10 mouse cellular contexts compared by ENCODE assay signal in the genomic region with DNA sequence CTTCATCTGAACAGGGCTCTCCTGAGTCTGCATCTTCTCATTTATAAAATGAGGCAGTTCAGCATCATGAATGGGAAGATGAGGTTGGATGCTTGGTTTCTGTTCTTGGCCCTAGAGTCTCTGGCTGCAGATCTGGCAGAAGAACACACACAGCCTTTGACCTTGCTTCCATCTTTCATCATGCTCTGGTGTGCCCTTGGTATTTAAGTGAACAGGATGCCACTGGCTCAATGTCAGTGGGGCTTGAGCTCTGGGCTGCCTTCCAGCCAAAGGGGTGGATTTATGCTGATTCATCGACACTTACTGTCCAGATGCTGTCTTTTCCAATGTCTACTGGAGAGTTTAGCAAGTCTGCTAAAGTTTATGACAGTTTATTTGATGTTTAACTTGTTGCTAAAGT.
DNase-seq lines count a peak whose midpoint lies in the region; ATAC-seq and TF ChIP-seq lines count a peak whose summit lies in the region.
"Had no signal": no experiment of that assay in that cellular context is flagged by ENCODE, and none has a peak within 500 bp of the region (broad histone marks: within the 10 kb centered on the region; RNA-seq: fewer than 3 reads in every experiment).

No protein-coding gene starts in this region.

- H3K4me1 ChIP-seq in intestine, postnatal 0 days (replicated peaks; ENCODE audit: control insufficient read depth, insufficient read depth, low read length) = no peaks in the 10 kb centered on the region
- no peaks in the 10 kb centered on the region for H3K4me1 ChIP-seq in neural tube, embryonic 15.5 days

- no peak overlapping the region for H3K9ac ChIP-seq in intestine, postnatal 0 days (ENCODE audit: low read depth, low read length)
- H3K9ac ChIP-seq in neural tube, embryonic 15.5 days (replicated peaks) = no peak overlapping the region
- H3K9ac ChIP-seq: hindbrain, embryonic 13.5 days had no signal

- H3K4me2 ChIP-seq in intestine, postnatal 0 days (replicated peaks; ENCODE audit: low read depth) = no peak overlapping the region
- H3K4me2 ChIP-seq in neural tube, embryonic 15.5 days = no peak overlapping the region
- H3K4me2 ChIP-seq: hindbrain, embryonic 13.5 days had no signal

- no peak overlapping the region for H3K27ac ChIP-seq in intestine, postnatal 0 days (ENCODE audit: low read depth, low read length)
- H3K27ac ChIP-seq in neural tube, embryonic 15.5 days (replicated peaks) = no peak overlapping the region
- H3K27ac ChIP-seq: hindbrain, embryonic 13.5 days had no signal

- no peak overlapping the region for H3ac ChIP-seq in C2C12 (ENCODE audit: control insufficient read depth, insufficient read length, low read depth)

- H3K79me3 ChIP-seq in C2C12 (ENCODE audit: low read depth) = no peaks in the 10 kb centered on the region

- no peaks in the 10 kb centered on the region for H3K9me3 ChIP-seq in intestine, postnatal 0 days (ENCODE audit: control insufficient read depth)
- H3K9me3 ChIP-seq in neural tube, embryonic 15.5 days (replicated peaks) = no peaks in the 10 kb centered on the region
- H3K9me3 ChIP-seq: hindbrain, embryonic 13.5 days; megakaryocyte, embryonic 14.5 days had no signal

- H3K4me3 ChIP-seq in C2C12 (ENCODE audit: insufficient read depth, poor library complexity, severe bottlenecking) = no peak overlapping the region
- H3K4me3 ChIP-seq in intestine, postnatal 0 days (ENCODE audit: low read depth, low read length) = no peak overlapping the region
- no peak overlapping the region for H3K4me3 ChIP-seq in neural tube, embryonic 15.5 days (replicated peaks)
- H3K4me3 ChIP-seq: hindbrain, embryonic 13.5 days; megakaryocyte, embryonic 14.5 days had no signal

- no peaks in the 10 kb centered on the region for H3K79me2 ChIP-seq in C2C12 (ENCODE audit: control insufficient read depth, insufficient read depth)

- WGBS in intestine, postnatal 0 days = 63% methylated on average over 1 of the region's 1 CpGs
- WGBS in neural tube, embryonic 15.5 days = 75% methylated on average over 1 of the region's 1 CpGs

- no peak for ATAC-seq in intestine, postnatal 0 days
- ATAC-seq in neural tube, embryonic 15.5 days (ENCODE audit: low FRiP score) = no peak
- ATAC-seq in monocyte, adult 5-6 weeks (replicated peaks; ENCODE audit: insufficient number of reproducible peaks, low FRiP score, low TSS enrichment, poor library complexity, severe bottlenecking) = no peak

- H3K36me3 ChIP-seq in C2C12 (ENCODE audit: control insufficient read depth, insufficient read depth) = no peaks in the 10 kb centered on the region
- no peaks in the 10 kb centered on the region for H3K36me3 ChIP-seq in intestine, postnatal 0 days (ENCODE audit: control insufficient read depth, insufficient read depth)
- H3K36me3 ChIP-seq in neural tube, embryonic 15.5 days = no peaks in the 10 kb centered on the region
- H3K36me3 ChIP-seq: hindbrain, embryonic 13.5 days had no signal

- DNase-seq in 3T3-L1 (ENCODE audit: low read depth, low spot score) (peak; percentile 97), MN1 (ENCODE audit: low spot score) (no peak)
- DNase-seq in gastrocnemius, postnatal 10 days = peak; percentile 14
- DNase-seq in kidney, postnatal 25 days = peak; percentile 80 to 89

- H3K27me3 ChIP-seq in C2C12 (ENCODE audit: control insufficient read depth, insufficient read depth, insufficient read length) = no peaks in the 10 kb centered on the region
- no peaks in the 10 kb centered on the region for H3K27me3 ChIP-seq in intestine, postnatal 0 days (replicated peaks; ENCODE audit: control insufficient read depth, insufficient read depth, low read length)
- H3K27me3 ChIP-seq in neural tube, embryonic 15.5 days (replicated peaks) = no peaks in the 10 kb centered on the region
- H3K27me3 ChIP-seq: hindbrain, embryonic 13.5 days; megakaryocyte, embryonic 14.5 days had no signal

- no peak for TF ChIP-seq CTCF in C2C12 (IDR thresholded peaks at IDR 0.05; ENCODE audit: control insufficient read depth, insufficient read depth, insufficient read length)
- no peak for TF ChIP-seq CTCF in intestine, postnatal 0 days (IDR thresholded peaks at IDR 0.05; ENCODE audit: low read depth)

TF ChIP-seq in C2C12, 6 proteins besides CTCF, POLR2A, EP300 and RAD21:
- TF ChIP-seq CEBPB (IDR thresholded peaks at IDR 0.05; ENCODE audit: low read depth) = peak; percentile 24
- no peak for TF ChIP-seq FOSL1 (IDR thresholded peaks at IDR 0.05; ENCODE audit: insufficient read depth, low read length, poor library complexity, severe bottlenecking)
